Mouse (Mus musculus) small intestine, adult 2 months (tissue): ENCODE data around the gene Chchd3.

Source experiments
- CTCF ChIP-seq: fragments of 200-500 bp; IDR thresholded peaks from 2 replicates; pipeline ENCODE4 v1.5.1; 2012; ENCODE audit warnings: low read depth, mild to moderate bottlenecking, control low read depth, inconsistent platforms, low read length, moderate library complexity, mixed read lengths; ENCODE audit not compliant: insufficient replicate concordance, insufficient read length; ENCODE audit errors: extremely low read depth
- POLR2A ChIP-seq: fragments of 200-500 bp; IDR thresholded peaks from 2 replicates; pipeline ENCODE4 v1.6.1; 2012; ENCODE audit warnings: low read depth, mild to moderate bottlenecking, control low read depth, inconsistent platforms, low read length, moderate library complexity

GRCm38 (mm10) chr6:32823856-32824620 lies 236.0 kb downstream of the Chchd3 start:
- TF ChIP-seq CTCF (no peak), POLR2A (no peak)
